Mouse (Mus musculus) E14TG2a.4 (cell line): Measurements from ENCODE around the gene Myo16.

ENCODE experiments used
- CTCF ChIP-seq: conservative IDR thresholded peaks from 2 replicates; pipeline ENCODE4 v1.5.1; 2014; ENCODE audit warnings: low read length
- POU5F1 ChIP-seq: IDR thresholded peaks from 2 replicates; pipeline ENCODE4 v1.6.1; 2014; ENCODE audit warnings: low read length, borderline replicate concordance

DNA sequence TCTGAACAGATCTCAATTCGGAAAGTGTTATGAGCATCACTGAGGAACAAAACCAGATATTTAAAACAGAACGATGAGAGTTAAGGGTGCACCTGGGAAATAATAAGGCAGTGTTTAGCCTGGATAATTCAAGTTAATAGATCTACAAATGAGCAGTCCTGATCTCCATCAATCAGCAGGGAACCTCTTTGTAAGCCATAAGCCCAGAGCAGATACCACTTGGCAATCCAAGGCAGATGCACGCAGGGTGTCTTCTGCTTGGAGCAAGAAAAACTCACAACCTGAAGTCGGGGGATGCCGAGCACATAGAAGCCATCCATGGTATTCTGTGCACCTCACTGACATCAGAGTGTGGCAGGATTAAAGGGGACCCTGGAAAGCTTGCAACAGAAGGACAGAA is 31.0 kb upstream of the Myo16 start:
- TF ChIP-seq CTCF (no peak), POU5F1 (no peak)
